Mouse (Mus musculus): ENCODE data around the gene Gpr182. TPM values are rescaled to one million over a fixed set of nuclear protein-coding genes. Genes with fewer than 3 reads are reported as not detected.

The Gpr182 gene
- polyA plus RNA-seq, 1 experiment, result 2.8 TPM

GRCm38 (mm10) chr10:127712736-127713135, 38.8 kb downstream of the Gpr182 start:
- WGBS, result 89% methylated on average over 6 of the region's 6 CpGs
- no peak for TF ChIP-seq CTCF (IDR thresholded peaks at IDR 0.05; ENCODE audit: control insufficient read depth, insufficient read depth, low read length)
- TF ChIP-seq POLR2A (IDR thresholded peaks at IDR 0.05; ENCODE audit: borderline replicate concordance, control insufficient read depth, low read depth, low read length), result no peak
- H3K4me1 ChIP-seq (ENCODE audit: control insufficient read depth, insufficient read depth, low read length), result no peaks in the 10 kb centered on the region
- H3K4me3 ChIP-seq (replicated peaks; ENCODE audit: control insufficient read depth, low read depth, low read length), result no peak overlapping the region
- H3K27ac ChIP-seq (ENCODE audit: control insufficient read depth, insufficient read depth, low read depth, low read length, poor library complexity), result no peak overlapping the region

- 86% methylated on average over 13 of the region's 13 CpGs for WGBS
- TF ChIP-seq CTCF (IDR thresholded peaks at IDR 0.05; ENCODE audit: control insufficient read depth, insufficient read depth, low read length), result no peak
These were observed 41.2 kb downstream of the Gpr182 start for GRCm38 (mm10) chr10:127710331-127710730.

GRCm38 (mm10) chr10:127708850-127709370, 42.6 kb downstream of the Gpr182 start:
- TF ChIP-seq POLR2A (IDR thresholded peaks at IDR 0.05; ENCODE audit: borderline replicate concordance, control insufficient read depth, low read depth, low read length) (no peak), CTCF (IDR thresholded peaks at IDR 0.05; ENCODE audit: control insufficient read depth, insufficient read depth, low read length) (no peak)
- Histone ChIP-seq H3K4me1 (ENCODE audit: control insufficient read depth, insufficient read depth, low read length) (peaks cover 2% of the 10 kb centered on the region; the same call in 1 of the 2 replicates), H3K4me3 (replicated peaks; ENCODE audit: control insufficient read depth, low read depth, low read length) (no peak overlapping the region), H3K27ac (ENCODE audit: control insufficient read depth, insufficient read depth, low read depth, low read length, poor library complexity) (no peak overlapping the region)
- WGBS, result 72% methylated on average over 3 of the region's 3 CpGs

More at GRCm38 (mm10) chr10:127710331-127710730, 41.2 kb downstream of the Gpr182 start:
- H3K4me1 ChIP-seq (ENCODE audit: control insufficient read depth, insufficient read depth, low read length), result peaks cover 2% of the 10 kb centered on the region; the same call in 1 of the 2 replicates
- no peak overlapping the region for H3K27ac ChIP-seq (ENCODE audit: control insufficient read depth, insufficient read depth, low read depth, low read length, poor library complexity)
- no peak overlapping the region for H3K4me3 ChIP-seq (replicated peaks; ENCODE audit: control insufficient read depth, low read depth, low read length)

- peaks cover 2% of the 10 kb centered on the region; the same call in 1 of the 2 replicates for H3K4me1 ChIP-seq (ENCODE audit: control insufficient read depth, insufficient read depth, low read length)
- TF ChIP-seq POLR2A (IDR thresholded peaks at IDR 0.05; ENCODE audit: borderline replicate concordance, control insufficient read depth, low read depth, low read length) (no peak), CTCF (IDR thresholded peaks at IDR 0.05; ENCODE audit: control insufficient read depth, insufficient read depth, low read length) (no peak)
- no peak overlapping the region for H3K4me3 ChIP-seq (replicated peaks; ENCODE audit: control insufficient read depth, low read depth, low read length)
- WGBS, result 72% methylated on average over 7 of the region's 7 CpGs
- no peak overlapping the region for H3K27ac ChIP-seq (ENCODE audit: control insufficient read depth, insufficient read depth, low read depth, low read length, poor library complexity)
These were observed 43.8 kb downstream of the Gpr182 start for GRCm38 (mm10) chr10:127707721-127708120.

GRCm38 (mm10) chr10:127705783-127706182, 45.7 kb downstream of the Gpr182 start:
- WGBS, result 44% methylated on average over 4 of the region's 4 CpGs
- no peak for TF ChIP-seq POLR2A (IDR thresholded peaks at IDR 0.05; ENCODE audit: borderline replicate concordance, control insufficient read depth, low read depth, low read length)
- TF ChIP-seq CTCF (IDR thresholded peaks at IDR 0.05; ENCODE audit: control insufficient read depth, insufficient read depth, low read length), result no peak
- Histone ChIP-seq H3K27ac (ENCODE audit: control insufficient read depth, insufficient read depth, low read depth, low read length, poor library complexity) (no peak overlapping the region), H3K4me1 (ENCODE audit: control insufficient read depth, insufficient read depth, low read length) (peaks cover 2% of the 10 kb centered on the region; the same call in 1 of the 2 replicates), H3K4me3 (replicated peaks; ENCODE audit: control insufficient read depth, low read depth, low read length) (no peak overlapping the region)

GRCm38 (mm10) chr10:127704766-127705220, 46.7 kb downstream of the Gpr182 start, which contains the start of gene Myo1a:
Gene Myo1a (plus strand): TSS chr10:127705170.
- Histone ChIP-seq H3K4me3 (replicated peaks; ENCODE audit: control insufficient read depth, low read depth, low read length) (no peak within 1 kb of the TSS), H3K4me1 (ENCODE audit: control insufficient read depth, insufficient read depth, low read length) (peaks cover 2% of the 10 kb centered on the region; the same call in 1 of the 2 replicates), H3K27ac (ENCODE audit: control insufficient read depth, insufficient read depth, low read depth, low read length, poor library complexity) (no peak within 1 kb of the TSS)
- TF ChIP-seq POLR2A (IDR thresholded peaks at IDR 0.05; ENCODE audit: borderline replicate concordance, control insufficient read depth, low read depth, low read length) (no peak), CTCF (IDR thresholded peaks at IDR 0.05; ENCODE audit: control insufficient read depth, insufficient read depth, low read length) (0 out of 2 replicates have a peak, but pooled peaks have one; percentile 13)
- 62% methylated on average over 2 of the region's 2 CpGs for WGBS

- no peak overlapping the region for H3K27ac ChIP-seq (ENCODE audit: control insufficient read depth, insufficient read depth, low read depth, low read length, poor library complexity)
- 65% methylated on average over 2 of the region's 2 CpGs for WGBS
- peaks cover 2% of the 10 kb centered on the region; the same call in 1 of the 2 replicates for H3K4me1 ChIP-seq (ENCODE audit: control insufficient read depth, insufficient read depth, low read length)
- TF ChIP-seq POLR2A (IDR thresholded peaks at IDR 0.05; ENCODE audit: borderline replicate concordance, control insufficient read depth, low read depth, low read length) (no peak), CTCF (IDR thresholded peaks at IDR 0.05; ENCODE audit: control insufficient read depth, insufficient read depth, low read length) (no peak)
- H3K4me3 ChIP-seq (replicated peaks; ENCODE audit: control insufficient read depth, low read depth, low read length), result no peak overlapping the region
These were observed 47.2 kb downstream of the Gpr182 start for GRCm38 (mm10) chr10:127704293-127704692.

- no peak for TF ChIP-seq CTCF (IDR thresholded peaks at IDR 0.05; ENCODE audit: control insufficient read depth, insufficient read depth, low read length)
- TF ChIP-seq POLR2A (IDR thresholded peaks at IDR 0.05; ENCODE audit: borderline replicate concordance, control insufficient read depth, low read depth, low read length), result no peak
- Histone ChIP-seq H3K27ac (ENCODE audit: control insufficient read depth, insufficient read depth, low read depth, low read length, poor library complexity) (no peak overlapping the region), H3K4me3 (replicated peaks; ENCODE audit: control insufficient read depth, low read depth, low read length) (no peak overlapping the region), H3K4me1 (ENCODE audit: control insufficient read depth, insufficient read depth, low read length) (peaks cover 2% of the 10 kb centered on the region; the same call in 1 of the 2 replicates)
- WGBS, result 40% methylated on average over 4 of the region's 4 CpGs
These were observed 48.2 kb downstream of the Gpr182 start for GRCm38 (mm10) chr10:127703299-127703698.
